Comparison of ENCODE assay signal across 27 mouse cellular contexts in genomic region chr17:83658943-83659342, GRCm38 (mm10). TPM values are rescaled to one million over a fixed set of nuclear protein-coding genes. Genes with fewer than 3 reads are reported as not detected.
DNase-seq lines count a peak whose midpoint lies in the region; ATAC-seq lines count a peak whose summit lies in the region.
"Had no signal": no experiment of that assay in that cellular context is flagged by ENCODE, and none has a peak within 500 bp of the region (broad histone marks: within the 10 kb centered on the region; RNA-seq: fewer than 3 reads in every experiment).

No protein-coding gene starts in this region.

- H3K4me2 ChIP-seq in heart, embryonic 11.5 days, result no peak overlapping the region
- no peak overlapping the region for H3K4me2 ChIP-seq in intestine, embryonic 16.5 days (ENCODE audit: low read depth, low read length)
- peak overlapping the region; percentile 35 for H3K4me2 ChIP-seq in liver, embryonic 16.5 days (ENCODE audit: low read depth, low read length)
- H3K4me2 ChIP-seq: heart, embryonic 15.5 days; neural tube, embryonic 13.5 days had no signal

- H3K4me1 ChIP-seq in heart, embryonic 11.5 days (ENCODE audit: control insufficient read depth, insufficient read depth, low read length), result no peaks in the 10 kb centered on the region
- no peaks in the 10 kb centered on the region for H3K4me1 ChIP-seq in intestine, embryonic 16.5 days (ENCODE audit: control insufficient read depth, insufficient read depth, low read length)
- H3K4me1 ChIP-seq in liver, embryonic 16.5 days (ENCODE audit: control insufficient read depth, low read depth, low read length), result peaks cover 44% of the 10 kb centered on the region
- H3K4me1 ChIP-seq: heart, embryonic 15.5 days; neural tube, embryonic 13.5 days had no signal

- ATAC-seq in heart, embryonic 11.5 days (replicated peaks; ENCODE audit: insufficient number of reproducible peaks, low FRiP score, low TSS enrichment), result peak; percentile 68
- ATAC-seq in intestine, embryonic 16.5 days, result peak; percentile 68
- peak; percentile 95 for ATAC-seq in liver, embryonic 16.5 days (ENCODE audit: low read depth)
- ATAC-seq: CD4-positive, CD25-positive, alpha-beta regulatory T cell, adult 4 months; forebrain, postnatal 0 days; hindbrain, embryonic 16.5 days had no signal

- DNase-seq in heart, adult 8-10 months (ENCODE audit: low spot score), result no peak
- DNase-seq in c-Kit-negative CD71-positive TER-119-positive erythroid progenitor cells, embryonic 14.5 days (ENCODE audit: low read depth, low spot score), result peak; percentile 69
- DNase-seq in cerebellum, postnatal 36 days, result no peak
- DNase-seq in frontal cortex, postnatal 14 days (ENCODE audit: low spot score in 2 of 2), result no peak
- DNase-seq in gastrocnemius, adult 8-10 months (ENCODE audit: low spot score in 2 of 2), result no peak
- DNase-seq: adrenal gland, adult 2 months; cerebellum, adult 18-20 months; forebrain, postnatal 0 days; kidney, adult 2 months; kidney, postnatal 10 days; left cerebral cortex, postnatal 4 days; lung, postnatal 10 days; midbrain, embryonic 14.5 days; right cerebral cortex, adult 18-20 months; thymus, postnatal 4 days had no signal

- WGBS in heart, embryonic 11.5 days (ENCODE audit: insufficient replicate concordance), result 46% methylated on average over 1 of the region's 1 CpGs
- WGBS in intestine, embryonic 16.5 days, result 48% methylated on average over 1 of the region's 1 CpGs
- 25% methylated on average over 1 of the region's 1 CpGs for WGBS in liver, embryonic 16.5 days (ENCODE audit: insufficient replicate concordance)

- no peaks in the 10 kb centered on the region for H3K27me3 ChIP-seq in heart, embryonic 11.5 days (ENCODE audit: control insufficient read depth, insufficient read depth, low read length)
- H3K27me3 ChIP-seq in intestine, embryonic 16.5 days (replicated peaks; ENCODE audit: control insufficient read depth, insufficient read depth, low read length), result no peaks in the 10 kb centered on the region
- no peaks in the 10 kb centered on the region for H3K27me3 ChIP-seq in liver, embryonic 16.5 days (ENCODE audit: control insufficient read depth, insufficient read depth, low read depth, low read length)
- H3K27me3 ChIP-seq: heart, embryonic 15.5 days; neural tube, embryonic 13.5 days had no signal

- H3K4me3 ChIP-seq in heart, embryonic 11.5 days (ENCODE audit: low read depth, low read length), result no peak overlapping the region
- no peak overlapping the region for H3K4me3 ChIP-seq in intestine, embryonic 16.5 days (ENCODE audit: low read length)
- no peak overlapping the region; the same call in 1 of the 2 replicates for H3K4me3 ChIP-seq in liver, embryonic 16.5 days (ENCODE audit: low read depth, low read length)
- H3K4me3 ChIP-seq: heart, embryonic 15.5 days; neural tube, embryonic 13.5 days had no signal

- no peaks in the 10 kb centered on the region for H3K9me3 ChIP-seq in heart, embryonic 11.5 days (replicated peaks; ENCODE audit: control insufficient read depth, low read length)
- H3K9me3 ChIP-seq in intestine, embryonic 16.5 days (ENCODE audit: control insufficient read depth, low read length), result no peaks in the 10 kb centered on the region
- no peaks in the 10 kb centered on the region for H3K9me3 ChIP-seq in liver, embryonic 16.5 days (replicated peaks; ENCODE audit: control insufficient read depth, low read length)
- H3K9me3 ChIP-seq: heart, embryonic 15.5 days; neural tube, embryonic 13.5 days had no signal

- H3K9ac ChIP-seq in heart, embryonic 11.5 days (ENCODE audit: low read depth, low read length), result no peak overlapping the region
- no peak overlapping the region for H3K9ac ChIP-seq in intestine, embryonic 16.5 days (ENCODE audit: low read depth, low read length)
- H3K9ac ChIP-seq in liver, embryonic 16.5 days (ENCODE audit: low read depth, low read length), result peak overlapping the region; percentile 40
- H3K9ac ChIP-seq: forebrain, postnatal 0 days; heart, embryonic 15.5 days; neural tube, embryonic 13.5 days had no signal

- H3K27ac ChIP-seq in heart, embryonic 11.5 days (ENCODE audit: low read depth, low read length), result 0 out of 2 replicates have a peak overlapping the region, but pooled peaks have one; percentile 10
- H3K27ac ChIP-seq in intestine, embryonic 16.5 days (ENCODE audit: low read length), result no peak overlapping the region
- peak overlapping the region; percentile 91 for H3K27ac ChIP-seq in liver, embryonic 16.5 days (ENCODE audit: low read length)
- H3K27ac ChIP-seq: heart, embryonic 15.5 days; neural tube, embryonic 13.5 days had no signal

- no peaks in the 10 kb centered on the region for H3K36me3 ChIP-seq in heart, embryonic 11.5 days (ENCODE audit: control insufficient read depth, insufficient read depth, low read length)
- no peaks in the 10 kb centered on the region for H3K36me3 ChIP-seq in intestine, embryonic 16.5 days (ENCODE audit: control insufficient read depth, insufficient read depth, low read length)
- H3K36me3 ChIP-seq in liver, embryonic 16.5 days (ENCODE audit: control insufficient read depth, insufficient read depth), result no peaks in the 10 kb centered on the region
- H3K36me3 ChIP-seq: heart, embryonic 15.5 days; neural tube, embryonic 13.5 days had no signal

RNA-seq across cellular contexts. Expression of gene Kcng3, which starts 27.2 kb away (rescaled TPM):
- polyA plus RNA-seq in heart, embryonic 11.5 days (2014; fragmentation: Nextera tagmentation; extraction: Ambion mirVana), result not detected in 2 replicates
- total RNA-seq in heart, adult 8-10 months (2022), result under 1 TPM in 1 of 4 experiments, not detected in 3; 0.12 TPM
- not detected in 2 replicates for polyA plus RNA-seq in intestine, embryonic 16.5 days (2015; fragmentation: Nextera tagmentation; extraction: Ambion mirVana)
- 0.04 TPM in 1 of 2 replicates, not detected in the other for polyA plus RNA-seq in liver, embryonic 16.5 days (2015; fragmentation: Nextera tagmentation; extraction: Ambion mirVana)
- under 1 TPM in 1 of 4 experiments, not detected in 3; 0.09 TPM for total RNA-seq in gastrocnemius, adult 8-10 months (2022)
- total RNA-seq: gastrocnemius, adult 18-20 months; hematopoietic stem cell, adult 5-6 weeks; liver, adult 2 months; megakaryocyte, adult 5-6 weeks had no signal
- polyA plus RNA-seq: embryonic facial prominence, embryonic 11.5 days; heart, embryonic 15.5 days; hindbrain, embryonic 16.5 days; liver, adult 2 months; midbrain, embryonic 14.5 days; neural tube, embryonic 13.5 days had no signal

RNA-seq across cellular contexts. Expression of gene Mta3, which starts 47.0 kb away (rescaled TPM):
- polyA plus RNA-seq in heart, embryonic 11.5 days (2014; fragmentation: Nextera tagmentation; extraction: Ambion mirVana), result 38.1 and 48.6 TPM in 2 replicates
- 10 to 100 TPM; 17.6 to 19.6 (median 18.6) TPM for total RNA-seq in heart, adult 8-10 months (2022)
- 33.2 and 35.0 TPM in 2 replicates for polyA plus RNA-seq in intestine, embryonic 16.5 days (2015; fragmentation: Nextera tagmentation; extraction: Ambion mirVana)
- 35.3 and 35.6 TPM in 2 replicates for polyA plus RNA-seq in liver, embryonic 16.5 days (2015; fragmentation: Nextera tagmentation; extraction: Ambion mirVana)
- 1 to 10 TPM; 6.1 to 8.8 (median 7.3) TPM for total RNA-seq in gastrocnemius, adult 8-10 months (2022)
